Mouse (Mus musculus) heart, postnatal 0 days (tissue): ENCODE measurements around the gene Nr1h4. TPM values are rescaled to one million over a fixed set of nuclear protein-coding genes. Genes with fewer than 3 reads are reported as not detected.

Experiments used
- ATAC-seq: fragments of 200-750 bp; cut with Nextera tagmentation; 2 replicates; pipeline ENCODE4 v1.8.0; 2017; ENCODE audit warnings: low read depth, moderate number of reproducible peaks, moderate library complexity; ENCODE audit not compliant: insufficient read depth
- DNase-seq: peaks from one replicate; pipeline ENCODE4 v3.0.0-alpha.2; 2016; ENCODE audit warnings: low spot score
- H3K27ac ChIP-seq: fragments of 300-500 bp; sonication (generic); 2 replicates; pipeline ENCODE4 v1.5.1; 2014; ENCODE audit warnings: low read depth, mild to moderate bottlenecking
- H3K27me3 ChIP-seq: fragments of 300-500 bp; sonication (generic); 2 replicates; pipeline ENCODE4 v1.6.1; 2014; ENCODE audit warnings: low read length, mixed read lengths; ENCODE audit not compliant: control insufficient read depth, insufficient read depth
- H3K36me3 ChIP-seq: fragments of 300-500 bp; sonication (generic); replicated peaks from 2 replicates; pipeline ENCODE4 v1.6.1; 2014; ENCODE audit warnings: low read length, mixed read lengths; ENCODE audit not compliant: control insufficient read depth, insufficient read depth
- H3K4me1 ChIP-seq: fragments of 300-500 bp; sonication (generic); 2 replicates; pipeline ENCODE4 v1.6.1; 2014; ENCODE audit warnings: antibody characterized with exemption; ENCODE audit not compliant: control insufficient read depth, insufficient read depth
- H3K4me2 ChIP-seq: fragments of 300-500 bp; sonication (generic); 2 replicates; pipeline ENCODE4 v1.6.1; 2014; ENCODE audit warnings: low read depth, mild to moderate bottlenecking, low read length, moderate library complexity
- H3K4me3 ChIP-seq: fragments of 300-500 bp; sonication (generic); 2 replicates; pipeline ENCODE4 v1.5.1; 2014; ENCODE audit warnings: low read depth, low read length
- H3K9ac ChIP-seq: fragments of 300-500 bp; sonication (generic); replicated peaks from 2 replicates; pipeline ENCODE4 v1.6.1; 2014; ENCODE audit warnings: low read depth, low read length, mixed read lengths
- H3K9me3 ChIP-seq: fragments of 300-500 bp; sonication (generic); replicated peaks from 2 replicates; pipeline ENCODE4 v1.6.1; 2016; ENCODE audit warnings: low read length; ENCODE audit not compliant: control insufficient read depth
- CTCF ChIP-seq: IDR thresholded peaks from 2 replicates; pipeline ENCODE4 v1.5.1; 2016; ENCODE audit warnings: antibody characterized with exemption, control low read depth, low read depth
- EP300 ChIP-seq: IDR thresholded peaks from 2 replicates; pipeline ENCODE4 v1.6.1; 2016; ENCODE audit warnings: antibody characterized with exemption, low read depth
- WGBS: fragments of 180-500 bp; shearing (Covaris S2); extraction: QIAGEN DNeasy Blood & Tissue Kit; methylation state at CpG from one replicate; pipeline ENCODE4 v1.1.7; 2014; 5-methylcytosine and 5-hydroxymethylcytosine counted together
- polyA plus RNA-seq: library from polyadenylated mRNA; unstranded; fragments of >200 nt; fragmentation: Nextera tagmentation; extraction: Ambion mirVana; gene quantifications from 2 replicates; pipeline ENCODE4 v1.2.1, GENCODE M21; 2015
- total RNA-seq: library from RNA; depleted of rRNA; stranded (reverse); fragments of >200 nt; gene quantifications from 2 replicates; pipeline ENCODE4 v1.2.3, GENCODE M21; 2014; ENCODE audit warnings: low replicate concordance; rRNA removed

Gene Nr1h4
- 0.73 and 1.4 TPM in 2 replicates for total RNA-seq
- polyA plus RNA-seq, result 1.3 and 1.6 TPM in 2 replicates

GRCm38 (mm10) chr10:89532929-89533727 is at the start of gene Nr1h4:
Gene Nr1h4 (minus strand): TSS chr10:89533585.
- peaks cover 21% of the 10 kb centered on the region for H3K4me1 ChIP-seq
- peak within 1 kb of the TSS; percentile 10 for H3K4me3 ChIP-seq
- ATAC-seq (no peak), DNase-seq (peak; percentile 55)
- H3K27me3 ChIP-seq, result no peaks in the 10 kb centered on the region
- no peak within 1 kb of the TSS for H3K9ac ChIP-seq
- TF ChIP-seq EP300 (no peak), CTCF (no peak)
- H3K27ac ChIP-seq, result peak within 1 kb of the TSS; percentile 15
- no peaks in the 10 kb centered on the region for H3K9me3 ChIP-seq
- H3K4me2 ChIP-seq, result peak within 1 kb of the TSS; percentile 30
- no peaks in the 10 kb centered on the region for H3K36me3 ChIP-seq
- WGBS, result 42% methylated on average over 17 of the region's 17 CpGs

GRCm38 (mm10) chr10:89578801-89579200 is 45.4 kb upstream of the Nr1h4 start:
- no peak overlapping the region for H3K27ac ChIP-seq
- TF ChIP-seq CTCF (no peak), EP300 (no peak)
- H3K4me1 ChIP-seq, result no peaks in the 10 kb centered on the region
- ATAC-seq (no peak), DNase-seq (no peak)
- H3K4me2 ChIP-seq, result no peak overlapping the region
- no peak overlapping the region for H3K9ac ChIP-seq
- H3K27me3 ChIP-seq, result no peaks in the 10 kb centered on the region
- H3K4me3 ChIP-seq, result no peak overlapping the region
- no peaks in the 10 kb centered on the region for H3K36me3 ChIP-seq
- no peaks in the 10 kb centered on the region for H3K9me3 ChIP-seq
- WGBS, result 83% methylated on average over 4 of the region's 4 CpGs

- no peak for ATAC-seq
- H3K4me3 ChIP-seq, result no peak overlapping the region
- no peak for TF ChIP-seq EP300
- TF ChIP-seq CTCF, result no peak
- H3K9me3 ChIP-seq, result no peaks in the 10 kb centered on the region
- H3K27me3 ChIP-seq, result no peaks in the 10 kb centered on the region
- no peak overlapping the region for H3K9ac ChIP-seq
- H3K36me3 ChIP-seq, result no peaks in the 10 kb centered on the region
- H3K4me2 ChIP-seq, result no peak overlapping the region
- no peaks in the 10 kb centered on the region for H3K4me1 ChIP-seq
- DNase-seq, result no peak
- no peak overlapping the region for H3K27ac ChIP-seq
- 87% methylated on average over 3 of the region's 3 CpGs for WGBS
These were observed 44.3 kb upstream of the Nr1h4 start for GRCm38 (mm10) chr10:89577666-89578065.

- DNase-seq, result no peak
- 52% methylated on average over 3 of the region's 3 CpGs for WGBS
These were observed 40.0 kb upstream of the Nr1h4 start for GRCm38 (mm10) chr10:89573421-89573820.

GRCm38 (mm10) chr10:89572946-89573345 is 39.6 kb upstream of the Nr1h4 start:
- no peaks in the 10 kb centered on the region for H3K36me3 ChIP-seq
- WGBS, result 75% methylated on average over 6 of the region's 6 CpGs
- H3K27me3 ChIP-seq, result no peaks in the 10 kb centered on the region
- H3K27ac ChIP-seq, result no peak overlapping the region
- ATAC-seq (no peak), DNase-seq (no peak)
- no peak for TF ChIP-seq CTCF
- no peak for TF ChIP-seq EP300
- no peaks in the 10 kb centered on the region for H3K4me1 ChIP-seq
- H3K9ac ChIP-seq, result no peak overlapping the region
- H3K4me2 ChIP-seq, result no peak overlapping the region
- H3K4me3 ChIP-seq, result no peak overlapping the region
- peaks cover 9% of the 10 kb centered on the region for H3K9me3 ChIP-seq

More at GRCm38 (mm10) chr10:89573421-89573820, 40.0 kb upstream of the Nr1h4 start:
- Histone ChIP-seq H3K27me3 (no peaks in the 10 kb centered on the region), H3K27ac (no peak overlapping the region), H3K36me3 (no peaks in the 10 kb centered on the region), H3K4me3 (no peak overlapping the region), H3K9ac (no peak overlapping the region), H3K9me3 (peaks cover 9% of the 10 kb centered on the region), H3K4me1 (no peaks in the 10 kb centered on the region), H3K4me2 (no peak overlapping the region)
- TF ChIP-seq CTCF (no peak), EP300 (no peak)
- no peak for ATAC-seq

GRCm38 (mm10) chr10:89567391-89567790 is 34.0 kb upstream of the Nr1h4 start:
- ATAC-seq (no peak), DNase-seq (no peak)
- no peak overlapping the region for H3K4me2 ChIP-seq
- no peak overlapping the region for H3K27ac ChIP-seq
- peaks cover 9% of the 10 kb centered on the region for H3K9me3 ChIP-seq
- no peak for TF ChIP-seq EP300
- no peak for TF ChIP-seq CTCF
- H3K9ac ChIP-seq, result no peak overlapping the region
- H3K4me1 ChIP-seq, result no peaks in the 10 kb centered on the region
- no peaks in the 10 kb centered on the region for H3K36me3 ChIP-seq
- no peak overlapping the region for H3K4me3 ChIP-seq
- no peaks in the 10 kb centered on the region for H3K27me3 ChIP-seq
- WGBS, result 74% methylated on average over 2 of the region's 2 CpGs
